Mouse (Mus musculus) neural tube, embryonic 15.5 days (tissue): Measurements from ENCODE around the gene Sp140. TPM values are rescaled to one million over a fixed set of nuclear protein-coding genes. Genes with fewer than 3 reads are reported as not detected.
"Not testable (repeated sequence)": the region's sequence is repeated elsewhere in the genome, so short reads cannot be mapped to it uniquely, and the experiment has no call there.

Experiments
- ATAC-seq: fragments of 200-750 bp; cut with Nextera tagmentation; 2 replicates; pipeline ENCODE4 v1.8.0; 2017; ENCODE audit warnings: mild to moderate bottlenecking, moderate TSS enrichment, moderate library complexity; ENCODE audit not compliant: low FRiP score
- H3K27ac ChIP-seq: fragments of 300-500 bp; sonication (generic); replicated peaks from 2 replicates; pipeline ENCODE4 v1.5.1; 2015; ENCODE audit warnings: mild to moderate bottlenecking, inconsistent platforms
- H3K27me3 ChIP-seq: fragments of 300-500 bp; sonication (generic); replicated peaks from 2 replicates; pipeline ENCODE4 v1.6.1; 2015; ENCODE audit warnings: inconsistent platforms
- H3K36me3 ChIP-seq: fragments of 300-500 bp; sonication (generic); 2 replicates; pipeline ENCODE4 v1.6.1; 2015; ENCODE audit warnings: inconsistent platforms
- H3K4me1 ChIP-seq: fragments of 300-500 bp; sonication (generic); 2 replicates; pipeline ENCODE4 v1.6.1; 2015; ENCODE audit warnings: inconsistent platforms
- H3K4me2 ChIP-seq: fragments of 300-500 bp; sonication (generic); 2 replicates; pipeline ENCODE4 v1.6.1; 2015; ENCODE audit warnings: inconsistent platforms, mild to moderate bottlenecking, moderate library complexity
- H3K4me3 ChIP-seq: fragments of 300-500 bp; sonication (generic); replicated peaks from 2 replicates; pipeline ENCODE4 v1.5.1; 2015; ENCODE audit warnings: mild to moderate bottlenecking, inconsistent platforms
- H3K9ac ChIP-seq: fragments of 300-500 bp; sonication (generic); replicated peaks from 2 replicates; pipeline ENCODE4 v1.6.1; 2015; ENCODE audit warnings: mild to moderate bottlenecking, inconsistent platforms
- H3K9me3 ChIP-seq: fragments of 300-500 bp; sonication (generic); replicated peaks from 2 replicates; pipeline ENCODE4 v1.6.1; 2016; ENCODE audit warnings: inconsistent platforms
- WGBS: fragments of 180-500 bp; shearing (Covaris S2); methylation state at CpG from one replicate; pipeline ENCODE4 v1.1.7; 2015; ENCODE audit warnings: mixed read lengths; 5-methylcytosine and 5-hydroxymethylcytosine counted together
- polyA plus RNA-seq: library from polyadenylated mRNA; unstranded; fragments of >200 nt; fragmentation: Nextera tagmentation; extraction: Ambion mirVana; gene quantifications from 2 replicates; pipeline ENCODE4 v1.2.1, GENCODE M21; 2015

Sp140 gene
- polyA plus RNA-seq, 1 experiment from 2014 or later = 0.44 TPM

DNA sequence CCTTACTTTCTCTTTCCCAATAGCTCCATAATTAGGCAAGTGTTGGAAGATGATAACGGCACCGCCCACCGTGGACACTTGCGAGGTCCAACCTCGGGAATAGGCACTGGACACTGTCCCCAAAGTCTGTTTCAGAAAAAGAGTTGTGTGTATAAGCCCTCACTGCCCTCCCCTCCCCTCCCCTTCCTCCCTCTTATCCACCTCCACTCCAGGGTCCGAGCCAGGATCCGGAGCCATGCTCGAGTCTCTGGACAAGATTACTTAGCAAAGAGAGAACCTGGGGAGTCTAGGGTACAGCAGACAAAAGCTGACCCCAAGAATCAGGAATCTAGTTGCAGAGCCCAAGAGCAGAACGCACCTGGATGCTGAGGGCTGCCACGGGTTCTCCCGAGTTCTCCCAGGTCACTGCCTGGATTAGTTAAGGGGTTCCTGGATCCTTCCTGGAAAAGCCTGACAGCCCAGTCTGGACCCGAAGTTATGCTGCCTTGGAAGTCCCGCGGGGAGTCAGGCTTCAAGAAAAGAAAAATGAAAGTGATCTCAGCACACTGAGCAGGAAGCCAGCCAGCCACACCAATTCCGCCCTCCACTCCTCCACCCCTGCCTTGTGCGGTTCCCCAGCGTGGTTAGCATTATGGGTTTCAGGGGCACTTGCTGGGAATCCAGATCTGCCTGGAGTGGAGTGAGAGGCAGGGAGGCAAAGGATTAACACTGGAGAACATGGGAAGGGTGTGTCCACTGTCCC, 1.7 kb upstream of the Sp140 start, which contains the start of gene Sp110:
Gene Sp110, minus strand, starts transcription at position 547 of the 742 bp plus-strand sequence.
- not testable (repeated sequence) for H3K36me3 ChIP-seq, H3K27me3 ChIP-seq, H3K4me1 ChIP-seq, H3K9me3 ChIP-seq, H3K27ac ChIP-seq, H3K9ac ChIP-seq, H3K4me3 ChIP-seq, H3K4me2 ChIP-seq, ATAC-seq
- 77% methylated on average over 17 of the region's 17 CpGs for WGBS

DNA sequence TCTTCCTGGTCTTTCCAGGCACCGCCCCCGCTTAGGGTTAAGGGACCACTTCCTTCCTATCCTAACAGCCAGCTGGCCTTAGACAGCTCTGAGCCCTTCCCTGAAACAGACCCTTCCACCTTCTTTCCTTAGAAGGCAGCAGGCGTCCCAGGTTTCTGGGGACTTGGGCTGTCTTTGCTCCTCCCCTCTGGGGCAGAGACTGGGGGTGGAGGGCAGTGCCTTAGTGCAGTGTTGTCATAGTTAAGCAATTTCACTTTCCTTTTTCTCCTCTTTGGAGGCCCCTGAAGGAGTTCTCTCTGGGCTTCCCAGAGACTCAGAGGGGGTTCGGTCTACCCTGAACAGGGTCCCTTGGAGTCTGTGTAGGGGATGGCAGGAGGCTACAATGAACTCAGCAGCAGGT, 616 bp downstream of the Sp140 start:
- H3K27me3 ChIP-seq, H3K4me1 ChIP-seq, H3K9me3 ChIP-seq, H3K36me3 ChIP-seq, ATAC-seq, H3K4me2 ChIP-seq, H3K27ac ChIP-seq, H3K4me3 ChIP-seq, H3K9ac ChIP-seq: not testable (repeated sequence)
- WGBS = 64% methylated on average over 4 of the region's 4 CpGs

DNA sequence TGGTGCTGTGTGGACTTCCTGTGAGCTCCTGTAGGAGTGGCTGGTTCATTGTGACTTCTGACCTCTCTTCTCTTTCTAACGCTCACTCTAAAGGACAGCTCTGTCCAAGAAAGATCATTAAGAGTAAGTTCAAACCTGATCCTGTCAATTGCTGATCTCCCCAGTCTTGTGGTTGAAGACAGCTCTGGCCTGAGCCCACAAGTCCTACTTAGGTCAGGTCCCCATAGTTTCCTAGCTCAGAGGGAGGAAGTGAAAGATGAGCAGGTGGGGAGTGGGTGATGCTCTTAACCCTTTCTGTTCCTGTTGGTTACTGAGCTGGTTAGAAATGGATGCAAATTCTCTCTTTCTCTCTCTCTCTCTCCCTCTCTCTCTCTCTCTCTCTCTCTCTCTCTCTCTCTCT, 4.2 kb downstream of the Sp140 start:
- WGBS = 83% methylated on average over 1 of the region's 1 CpGs
- H3K4me2 ChIP-seq, H3K36me3 ChIP-seq, ATAC-seq, H3K4me1 ChIP-seq, H3K27ac ChIP-seq, H3K9me3 ChIP-seq, H3K9ac ChIP-seq, H3K4me3 ChIP-seq, H3K27me3 ChIP-seq: not testable (repeated sequence)

DNA sequence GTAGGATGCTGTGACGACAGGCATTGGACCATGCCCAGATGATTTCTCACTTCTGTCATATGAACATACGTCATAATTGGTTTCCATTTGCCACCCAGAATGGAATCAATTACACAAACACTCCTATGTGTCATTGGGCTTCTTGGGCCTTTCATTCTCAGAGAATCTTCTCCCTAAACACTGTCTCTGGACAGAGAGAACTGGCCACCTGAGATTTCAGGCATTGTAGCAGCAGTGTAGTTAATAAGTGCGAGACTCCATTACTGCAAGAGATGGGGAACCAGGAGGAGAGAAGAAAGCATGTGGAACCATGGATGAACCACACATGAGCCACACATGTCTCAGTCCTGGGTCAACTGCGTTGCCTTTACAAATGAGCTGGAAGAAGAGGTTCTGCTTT, 8.2 kb downstream of the Sp140 start:
- not testable (repeated sequence) for H3K4me2 ChIP-seq, H3K27me3 ChIP-seq, H3K36me3 ChIP-seq, H3K27ac ChIP-seq, ATAC-seq, H3K9ac ChIP-seq, H3K4me3 ChIP-seq, H3K4me1 ChIP-seq, H3K9me3 ChIP-seq
- 83% methylated on average over 3 of the region's 4 CpGs for WGBS

DNA sequence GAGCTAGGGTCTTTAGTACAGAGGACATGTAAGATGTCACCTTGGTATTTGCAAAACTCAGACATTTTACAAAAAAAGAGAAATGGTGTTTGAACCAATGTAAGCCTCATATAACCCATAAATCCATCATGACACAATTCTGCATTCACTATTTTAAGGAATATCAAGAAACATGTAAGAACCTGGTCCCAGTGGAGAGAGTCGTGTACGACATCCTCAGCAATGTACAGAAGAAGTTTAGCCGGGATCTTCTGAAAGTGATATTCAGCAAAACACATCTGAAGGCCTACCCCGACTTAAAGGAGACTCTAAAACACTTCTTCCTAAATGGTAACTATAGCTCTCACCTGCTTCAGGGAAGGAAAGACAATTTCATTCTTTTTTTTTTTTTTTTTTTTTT, 10.4 kb downstream of the Sp140 start:
- not testable (repeated sequence) for H3K4me1 ChIP-seq, H3K9ac ChIP-seq, H3K4me2 ChIP-seq, H3K27me3 ChIP-seq, H3K36me3 ChIP-seq, H3K4me3 ChIP-seq, H3K27ac ChIP-seq, ATAC-seq, H3K9me3 ChIP-seq
- no CpG with 5 or more reads among the region's 4 CpGs for WGBS

DNA sequence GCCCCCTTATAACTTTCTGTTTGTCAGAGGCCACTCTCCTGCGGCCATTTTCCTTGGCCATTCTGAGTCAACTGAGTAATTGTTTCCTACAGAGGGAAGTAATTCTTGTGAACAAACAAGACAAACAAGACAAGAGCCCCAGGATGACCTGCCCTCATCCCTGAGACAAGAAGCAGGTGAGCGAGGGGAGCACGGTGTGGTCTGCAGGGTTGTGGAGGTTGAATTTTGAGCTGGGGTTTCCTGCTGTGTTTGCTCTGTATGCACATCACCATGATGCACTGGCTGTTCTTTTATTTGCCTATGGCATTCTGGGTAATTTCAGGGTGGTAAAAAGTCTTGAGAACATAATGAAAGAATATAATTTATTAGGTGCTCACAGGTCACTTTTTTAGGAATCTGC, 14.9 kb downstream of the Sp140 start:
- WGBS = 92% methylated on average over 3 of the region's 3 CpGs
- H3K27ac ChIP-seq, H3K27me3 ChIP-seq, H3K9ac ChIP-seq, H3K4me1 ChIP-seq, ATAC-seq, H3K9me3 ChIP-seq, H3K4me2 ChIP-seq, H3K36me3 ChIP-seq, H3K4me3 ChIP-seq: not testable (repeated sequence)

DNA sequence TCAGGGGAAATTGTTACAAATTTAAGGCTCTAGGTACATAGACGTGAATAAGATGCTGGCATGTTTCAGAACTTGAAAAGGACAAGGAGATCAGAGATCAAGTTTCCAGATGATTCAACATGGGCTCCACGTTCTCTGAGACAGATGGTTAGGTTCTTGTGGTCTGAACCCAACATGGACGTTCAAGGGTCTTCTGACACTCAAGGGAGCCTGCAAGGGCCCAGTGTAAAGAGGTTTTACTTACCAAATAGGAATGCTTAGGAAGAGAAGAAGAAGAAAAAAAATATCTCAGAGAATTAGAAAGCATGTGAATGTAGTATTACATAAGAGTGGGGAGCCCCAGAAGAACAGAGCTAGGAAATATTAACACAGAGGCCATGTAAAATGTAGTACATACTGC, 15.6 kb downstream of the Sp140 start:
- H3K4me3 ChIP-seq, H3K36me3 ChIP-seq, H3K4me2 ChIP-seq, ATAC-seq, H3K4me1 ChIP-seq, H3K9me3 ChIP-seq, H3K27ac ChIP-seq, H3K27me3 ChIP-seq, H3K9ac ChIP-seq: not testable (repeated sequence)
- WGBS = 69% methylated on average over 3 of the region's 3 CpGs

DNA sequence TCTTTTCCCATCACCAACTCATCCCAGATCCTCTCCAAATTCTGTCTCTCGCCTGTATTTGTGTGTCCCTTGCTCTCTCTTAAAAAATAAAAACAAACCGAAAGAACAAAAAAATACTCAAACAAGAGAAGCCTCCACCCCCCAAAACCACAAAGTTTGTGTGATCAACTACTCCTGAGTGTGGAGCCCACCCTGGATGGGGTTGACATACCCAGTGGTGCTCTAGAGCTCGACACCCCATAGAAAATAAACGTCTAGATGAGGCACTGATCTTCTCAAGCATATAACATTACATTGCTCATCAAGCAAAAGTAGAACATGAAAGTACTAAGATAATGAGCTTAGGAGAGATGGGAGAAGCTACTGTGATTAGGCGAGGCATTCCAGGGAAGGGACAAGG, 17.0 kb downstream of the Sp140 start:
- H3K4me2 ChIP-seq, H3K4me1 ChIP-seq, H3K9ac ChIP-seq, ATAC-seq, H3K4me3 ChIP-seq, H3K27ac ChIP-seq, H3K27me3 ChIP-seq, H3K36me3 ChIP-seq, H3K9me3 ChIP-seq: not testable (repeated sequence)
- WGBS = 66% methylated on average over 4 of the region's 5 CpGs

DNA sequence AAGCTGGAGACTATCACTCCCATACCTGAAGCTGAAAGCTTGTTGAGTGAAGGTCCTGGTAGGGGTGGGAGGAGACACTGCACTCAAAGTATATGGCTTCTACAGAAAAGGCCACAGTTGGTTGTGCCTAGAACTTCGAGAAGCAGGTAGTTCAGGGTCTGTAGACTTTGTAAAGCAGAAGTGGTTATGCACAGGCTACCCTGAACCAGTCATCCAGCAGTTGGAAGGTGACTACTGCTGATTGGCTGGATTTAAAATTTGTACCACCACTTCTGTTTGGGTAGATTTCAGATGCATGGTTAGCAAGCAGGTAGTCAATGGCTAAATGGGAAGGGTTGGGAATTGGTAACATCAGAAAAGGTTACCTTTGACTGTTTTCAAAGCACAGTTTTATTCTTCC, 18.5 kb downstream of the Sp140 start:
- not testable (repeated sequence) for H3K36me3 ChIP-seq, H3K9me3 ChIP-seq, H3K4me1 ChIP-seq, H3K27ac ChIP-seq, H3K4me2 ChIP-seq, H3K9ac ChIP-seq, H3K27me3 ChIP-seq, H3K4me3 ChIP-seq, ATAC-seq
- WGBS = 65% methylated on average over 1 of the region's 1 CpGs

DNA sequence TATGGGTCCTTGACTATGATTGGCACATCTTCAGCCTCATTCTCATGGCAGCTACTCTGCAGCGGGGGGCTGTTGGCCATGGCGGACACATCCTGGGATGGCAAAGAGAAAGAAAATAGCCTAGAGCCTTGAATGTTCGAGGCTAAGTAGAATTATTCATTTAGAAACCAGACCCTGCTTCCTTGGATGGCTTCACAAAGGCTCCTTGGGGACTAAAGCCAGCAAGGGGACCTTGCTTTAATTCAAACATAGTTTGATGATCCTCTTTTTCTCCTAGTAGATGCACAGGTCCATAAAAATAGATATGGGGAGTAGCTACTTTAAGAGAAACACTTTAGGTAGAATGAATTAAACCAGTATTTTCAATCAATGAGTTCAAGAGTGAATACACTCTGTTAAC, 36.8 kb downstream of the Sp140 start:
- not testable (repeated sequence) for H3K27ac ChIP-seq, H3K9me3 ChIP-seq, H3K9ac ChIP-seq, ATAC-seq, H3K27me3 ChIP-seq, H3K4me2 ChIP-seq, H3K4me1 ChIP-seq, H3K4me3 ChIP-seq, H3K36me3 ChIP-seq
- 65% methylated on average over 3 of the region's 3 CpGs for WGBS

DNA sequence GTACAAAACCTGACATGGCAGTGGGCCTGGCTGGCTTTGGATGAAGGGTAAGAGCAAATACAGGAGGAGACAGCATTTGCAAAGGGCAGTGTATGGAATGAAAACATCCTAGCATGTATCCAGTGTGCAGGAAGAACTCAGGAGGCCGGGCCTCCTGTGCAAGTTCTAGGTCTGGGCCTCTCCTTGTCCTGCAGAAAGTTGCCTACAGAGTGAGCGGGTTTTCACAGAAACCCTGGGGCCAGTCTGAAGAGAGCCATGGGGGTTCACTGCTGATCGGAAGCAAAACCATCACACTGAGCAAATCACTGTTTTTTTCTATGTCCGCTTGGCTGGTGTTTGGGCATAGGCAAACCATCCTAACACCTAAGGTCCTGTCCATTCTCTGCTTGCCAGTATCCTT, 38.0 kb downstream of the Sp140 start:
- not testable (repeated sequence) for H3K4me3 ChIP-seq, H3K36me3 ChIP-seq, H3K9ac ChIP-seq, H3K4me1 ChIP-seq, H3K9me3 ChIP-seq, H3K4me2 ChIP-seq, ATAC-seq, H3K27ac ChIP-seq, H3K27me3 ChIP-seq
- 81% methylated on average over 4 of the region's 4 CpGs for WGBS

DNA sequence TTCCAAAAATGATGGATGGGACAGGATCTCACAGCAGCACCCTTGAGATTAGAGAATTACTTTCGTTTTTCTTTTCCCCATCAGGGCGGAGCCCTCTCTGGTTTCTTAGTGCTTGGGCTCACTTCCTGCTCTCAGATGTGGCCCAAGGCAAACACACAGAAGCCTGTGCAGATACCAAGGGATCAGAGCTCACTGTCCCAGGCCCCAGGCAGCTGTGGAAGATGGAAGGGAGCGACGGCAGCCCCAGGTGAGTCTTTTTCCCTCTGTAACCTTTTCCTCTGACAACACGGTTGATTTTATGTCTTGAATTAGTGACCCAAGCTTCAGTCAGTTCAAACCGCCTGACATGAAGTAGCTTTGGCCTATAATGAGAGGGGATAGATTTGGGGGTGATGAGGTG, 49.7 kb downstream of the Sp140 start, which contains the start of gene Sp100:
Gene Sp100, plus strand, starts transcription at position 108 of the 400 bp plus-strand sequence.
- not testable (repeated sequence) for H3K4me1 ChIP-seq, ATAC-seq, H3K4me2 ChIP-seq, H3K4me3 ChIP-seq, H3K36me3 ChIP-seq, H3K9ac ChIP-seq, H3K9me3 ChIP-seq, H3K27me3 ChIP-seq, H3K27ac ChIP-seq
- WGBS = 85% methylated on average over 6 of the region's 6 CpGs

DNA sequence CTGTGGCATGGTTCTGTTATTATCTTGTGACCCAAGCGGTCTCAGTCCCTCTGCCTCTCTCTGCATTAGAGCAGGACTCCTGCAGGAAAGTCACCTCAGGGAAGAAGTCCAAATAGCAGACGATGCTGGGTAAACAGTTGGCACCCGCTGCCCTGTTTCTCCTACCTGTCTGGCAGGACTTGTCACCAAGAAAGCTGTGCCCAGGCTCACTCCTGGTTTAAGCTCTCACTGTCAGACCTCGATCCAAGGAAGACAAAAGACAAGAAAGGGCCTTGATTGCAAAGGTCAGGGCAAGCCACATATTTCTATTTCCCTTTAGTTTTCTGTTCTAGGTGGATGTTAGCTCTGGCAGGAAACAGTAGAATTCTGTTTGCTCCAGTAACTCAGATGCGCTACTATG, 50.3 kb downstream of the Sp140 start:
- not testable (repeated sequence) for H3K9me3 ChIP-seq, H3K9ac ChIP-seq, H3K27ac ChIP-seq, ATAC-seq, H3K4me3 ChIP-seq, H3K27me3 ChIP-seq, H3K4me1 ChIP-seq, H3K4me2 ChIP-seq, H3K36me3 ChIP-seq
- WGBS = 74% methylated on average over 4 of the region's 5 CpGs
